8 mouse cellular contexts compared by ENCODE assay signal in the genomic region with DNA sequence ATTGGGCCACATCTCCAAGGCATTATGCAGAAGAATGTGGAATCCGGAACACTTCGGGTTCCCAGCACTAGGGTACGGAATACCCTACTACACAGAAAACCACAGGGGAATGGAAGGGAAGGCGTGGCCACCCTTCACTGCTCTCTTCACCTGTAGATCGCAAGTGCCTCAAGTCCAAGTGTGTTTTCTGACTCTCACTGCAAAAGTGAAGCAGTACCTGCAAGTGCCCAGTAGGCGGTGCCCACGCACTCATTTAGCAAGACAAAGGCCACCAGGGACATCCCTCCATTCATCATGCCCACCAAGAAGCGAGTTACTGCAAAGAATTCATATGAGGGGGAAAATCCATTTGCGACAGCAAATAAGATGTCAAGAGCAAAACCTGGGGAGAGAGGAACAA. TPM values are rescaled to one million over a fixed set of nuclear protein-coding genes. Genes with fewer than 3 reads are reported as not detected.
DNase-seq lines count a peak whose midpoint lies in the region; ATAC-seq and TF ChIP-seq lines count a peak whose summit lies in the region.

No protein-coding gene starts in this region.

- TF ChIP-seq CTCF in lung, adult 2 months (IDR thresholded peaks at IDR 0.05; ENCODE audit: insufficient read depth, low read length): peak; percentile 99

- H3K4me1 ChIP-seq in lung, adult 2 months (ENCODE audit: control insufficient read depth, insufficient read depth, low read length): peaks cover 4% of the 10 kb centered on the region; the same call in 1 of the 2 replicates

- H3K4me3 ChIP-seq in lung, adult 2 months (replicated peaks; ENCODE audit: extremely low read depth, low read depth, low read length): no peak overlapping the region

- no peak for TF ChIP-seq POLR2A in lung, adult 2 months (IDR thresholded peaks at IDR 0.05; ENCODE audit: borderline replicate concordance, extremely low read depth, low read depth, low read length)

- WGBS in lung, adult 2 months: 35% methylated on average over 9 of the region's 9 CpGs

- peak; percentile 36 to 55 for DNase-seq in CD8-positive naive resting alpha-beta T cell, adult 2 months (ENCODE audit: low read depth in 2 of 2, low spot score in 2 of 2)
- DNase-seq in adrenal gland, postnatal 10 days: peak; percentile 79
- peak; percentile 87 for DNase-seq in embryo, embryonic 11 days
- DNase-seq in kidney, postnatal 36 days: peak; percentile 71 to 82
- DNase-seq in lung, adult 2 months: peak; percentile 66
- peak; percentile 25 for DNase-seq in ovary, postnatal 10 days (ENCODE audit: low spot score)
- peak; percentile 68 to 75 for DNase-seq in thymus, postnatal 10 days (ENCODE audit: low spot score in 2 of 2)

- ATAC-seq in granulocyte monocyte progenitor cell, adult 5-6 weeks (replicated peaks; ENCODE audit: poor library complexity, severe bottlenecking): peak; percentile 93

RNA-seq across cellular contexts. Expression of a gene that starts 27.4 kb away (rescaled TPM):
- 1 to 10 TPM; 6.4 to 7.6 TPM for total RNA-seq in adrenal gland, postnatal 10 days (2021)
- 5.1 and 11.0 TPM in 2 replicates for total RNA-seq in granulocyte monocyte progenitor cell, adult 5-6 weeks (2014; fragmentation: Nextera tagmentation)
- 4.4 and 4.5 TPM in 2 replicates for total RNA-seq in granulocyte monocyte progenitor cell, adult 5-6 weeks (2017)
- polyA plus RNA-seq in lung, adult 2 months (2012; rRNA removed): 11.0 and 11.6 TPM in 2 replicates

RNA-seq across cellular contexts. Expression of a gene that starts 48.1 kb away (rescaled TPM):
- total RNA-seq in adrenal gland, postnatal 10 days (2021): under 1 TPM; 0.24 to 0.48 TPM
- not detected in 2 replicates for total RNA-seq in granulocyte monocyte progenitor cell, adult 5-6 weeks (2014; fragmentation: Nextera tagmentation)
- total RNA-seq in granulocyte monocyte progenitor cell, adult 5-6 weeks (2017): 0.05 TPM in 1 of 2 replicates, not detected in the other
- 0.19 and 0.53 TPM in 2 replicates for polyA plus RNA-seq in lung, adult 2 months (2012; rRNA removed)

Comparison
In these comparisons a context has a peak if more than half of its experiments do, and no peak if none do; other contexts are left out.
1. DNase-seq: peak in every context shown above with its lines; median percentile 87 in embryo, embryonic 11 days; 79 in adrenal gland, postnatal 10 days; 76 in kidney, postnatal 36 days; 72 in thymus, postnatal 10 days; 66 in lung, adult 2 months; 46 in CD8-positive naive resting alpha-beta T cell, adult 2 months; 25 in ovary, postnatal 10 days.